Mouse (Mus musculus): Measurements from ENCODE around the gene Pmf1.

The Pmf1 gene

GRCm38 (mm10) chr3:88354396-88355165 is 55.5 kb downstream of the Pmf1 start:
- no peak for DNase-seq (ENCODE audit: low read depth, low spot score)

GRCm38 (mm10) chr3:88352907-88353306 is 57.2 kb downstream of the Pmf1 start:
- DNase-seq (ENCODE audit: low read depth, low spot score) = no peak

- DNase-seq (ENCODE audit: low read depth, low spot score) = no peak
Observed at GRCm38 (mm10) chr3:88350732-88351131, 59.4 kb downstream of the Pmf1 start.
